Mouse (Mus musculus): Measurements from ENCODE around the gene Lcn4. TPM values are rescaled to one million over a fixed set of nuclear protein-coding genes. Genes with fewer than 3 reads are reported as not detected.
A peak's percentile ranks its signal among the peaks of the same experiment; 100 is the strongest.

Gene Lcn4
- polyA plus RNA-seq, 1 experiment from 2014 or later, result not detected

DNA sequence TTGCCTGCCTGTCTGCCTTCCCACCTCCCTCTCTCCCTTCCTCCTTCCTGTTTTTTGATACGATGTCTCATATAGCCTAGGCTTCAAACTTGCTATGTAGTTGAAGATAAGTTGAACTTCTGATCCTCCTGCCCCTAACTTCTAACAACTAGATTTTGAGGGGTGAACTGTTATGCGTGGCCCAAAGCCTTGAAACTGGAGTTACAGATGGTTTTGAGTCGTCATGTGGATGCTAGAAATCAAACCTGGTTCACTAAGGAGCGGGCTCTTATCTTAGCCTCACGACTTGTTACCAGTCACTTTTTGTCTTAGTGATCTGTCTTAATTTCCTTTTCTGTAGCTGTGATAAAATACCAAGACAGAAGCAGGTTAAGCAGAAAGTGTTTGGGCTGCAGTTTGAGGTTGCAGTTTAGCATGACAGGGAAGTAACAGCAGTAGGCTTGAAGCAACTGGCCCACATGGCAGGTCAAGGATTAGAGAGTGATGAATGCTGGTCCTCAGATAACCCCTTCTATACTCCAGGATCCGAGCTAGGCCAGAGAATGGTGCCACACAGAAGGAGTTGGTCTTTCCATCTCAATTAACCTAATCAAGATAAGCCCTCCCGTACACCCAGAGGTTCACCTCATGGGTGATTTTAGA lies 30.0 kb downstream of the Lcn4 start:
- Histone ChIP-seq H3K9me3 (replicated peaks; ENCODE audit: low read length) (no peaks in the 10 kb centered on the region), H3K4me3 (replicated peaks; ENCODE audit: low read depth, low read length) (no peak overlapping the region), H3K27me3 (ENCODE audit: insufficient read depth, low read length) (no peaks in the 10 kb centered on the region), H3K4me2 (ENCODE audit: low read length) (no peak overlapping the region), H3K9ac (ENCODE audit: low read depth, low read length) (no peak overlapping the region), H3K4me1 (replicated peaks; ENCODE audit: insufficient read depth, low read length) (peaks cover 8% of the 10 kb centered on the region; the same call in 1 of the 2 replicates), H3K36me3 (ENCODE audit: insufficient read depth, low read length) (peaks cover 14% of the 10 kb centered on the region; the same call in 1 of the 2 replicates), H3K27ac (peak overlapping the region; percentile 48; the same call in 1 of the 2 replicates)
- WGBS, result 77% methylated on average over 7 of the region's 7 CpGs
- DNase-seq (ENCODE audit: low spot score), result no peak
- ATAC-seq (replicated peaks; ENCODE audit: low FRiP score, low read depth), result no peak
- TF ChIP-seq CTCF (IDR thresholded peaks at IDR 0.05; ENCODE audit: low read depth), result no peak

DNA sequence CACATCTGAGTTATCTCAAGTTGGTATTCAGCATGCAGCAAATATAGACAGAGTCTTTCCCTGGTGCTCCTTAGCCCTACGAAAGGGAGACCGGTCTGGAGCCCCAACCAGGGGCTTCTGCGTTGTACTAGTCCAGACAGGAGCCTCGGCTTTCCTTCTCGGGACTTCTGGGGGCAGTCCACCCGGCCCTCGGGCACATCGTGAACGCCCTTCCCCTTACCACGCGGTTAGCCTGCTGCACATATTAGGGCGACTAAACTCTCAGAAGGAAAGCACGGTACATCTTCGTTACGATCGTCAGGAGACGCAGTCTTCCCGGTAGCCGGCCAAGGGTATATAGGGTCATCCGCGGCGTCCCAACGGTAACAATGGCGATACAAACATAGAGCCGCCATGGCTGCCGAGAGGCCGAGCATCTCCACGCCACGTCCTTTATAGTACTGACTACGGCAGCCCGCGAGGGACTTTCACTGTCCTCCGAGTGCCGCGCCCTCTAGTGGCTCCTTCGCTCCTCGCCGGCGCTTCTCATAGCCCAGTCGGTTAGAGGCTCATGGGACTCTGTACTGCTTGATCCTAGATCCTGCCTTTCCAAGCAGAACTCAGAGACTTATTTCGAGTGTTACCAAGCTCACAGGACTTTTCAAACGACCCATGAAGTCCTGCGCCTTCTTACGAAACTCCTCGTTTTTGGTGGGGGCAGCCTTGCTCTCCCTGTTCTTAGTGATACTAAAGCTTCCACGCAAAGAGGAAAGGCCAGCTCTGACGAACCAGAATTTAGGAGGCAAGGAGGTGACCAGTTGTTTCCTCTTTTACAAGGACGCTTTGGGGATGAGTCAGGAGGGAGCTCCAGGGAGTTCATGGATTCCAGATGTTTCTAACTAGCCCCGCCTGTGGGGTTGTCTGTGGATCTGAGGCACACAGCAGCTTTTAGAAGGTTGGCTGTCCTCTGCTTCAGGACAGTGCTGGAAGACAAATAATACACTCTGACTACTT lies 30.9 kb downstream of the Lcn4 start:
- Histone ChIP-seq H3K4me2 (ENCODE audit: low read length) (peak overlapping the region; percentile 62), H3K9me3 (replicated peaks; ENCODE audit: low read length) (no peaks in the 10 kb centered on the region), H3K4me1 (replicated peaks; ENCODE audit: insufficient read depth, low read length) (peaks cover 8% of the 10 kb centered on the region; the same call in 1 of the 2 replicates), H3K9ac (ENCODE audit: low read depth, low read length) (peak overlapping the region; percentile 95), H3K27me3 (ENCODE audit: insufficient read depth, low read length) (no peaks in the 10 kb centered on the region), H3K27ac (peak overlapping the region; percentile 78), H3K4me3 (replicated peaks; ENCODE audit: low read depth, low read length) (peak overlapping the region; percentile 67), H3K36me3 (ENCODE audit: insufficient read depth, low read length) (peaks cover 17% of the 10 kb centered on the region; the same call in 1 of the 2 replicates)
- ATAC-seq (replicated peaks; ENCODE audit: low FRiP score, low read depth) (peak; percentile 88), DNase-seq (ENCODE audit: low spot score) (peak; percentile 98)
- 3% methylated on average over 49 of the region's 49 CpGs for WGBS
- TF ChIP-seq CTCF (IDR thresholded peaks at IDR 0.05; ENCODE audit: low read depth), result peak; percentile 95

DNA sequence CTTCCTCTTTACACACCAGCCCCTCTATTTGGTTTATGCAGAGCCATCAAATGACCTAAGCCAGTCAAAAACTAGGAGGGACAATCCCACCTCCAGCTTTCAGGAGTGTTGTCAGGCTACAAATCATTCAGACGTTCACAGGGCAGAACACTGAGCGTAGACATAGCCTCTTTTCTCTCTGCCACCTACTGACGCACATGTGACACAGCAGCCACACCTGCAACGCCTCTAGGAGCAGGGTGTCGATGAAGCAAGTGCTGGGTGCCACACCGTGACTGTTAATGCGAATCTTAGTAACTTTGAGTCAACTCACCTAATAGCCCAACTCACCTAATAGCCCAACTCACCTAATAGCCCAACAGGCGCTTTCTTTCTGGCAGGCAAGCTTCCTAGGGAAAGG lies 32.0 kb downstream of the Lcn4 start:
- peaks cover 22% of the 10 kb centered on the region for H3K36me3 ChIP-seq (ENCODE audit: insufficient read depth, low read length)
- peaks cover 8% of the 10 kb centered on the region; the same call in 1 of the 2 replicates for H3K4me1 ChIP-seq (replicated peaks; ENCODE audit: insufficient read depth, low read length)
- WGBS, result 2% methylated on average over 8 of the region's 8 CpGs
- peak; percentile 82 for DNase-seq (ENCODE audit: low spot score)
- TF ChIP-seq CTCF (IDR thresholded peaks at IDR 0.05; ENCODE audit: low read depth), result peak; percentile 68
- H3K27ac ChIP-seq, result peak overlapping the region; percentile 78; the same call in 1 of the 2 replicates
- peak overlapping the region; percentile 67 for H3K4me3 ChIP-seq (replicated peaks; ENCODE audit: low read depth, low read length)
- peak overlapping the region; percentile 62 for H3K4me2 ChIP-seq (ENCODE audit: low read length)
- H3K9me3 ChIP-seq (replicated peaks; ENCODE audit: low read length), result no peaks in the 10 kb centered on the region
- ATAC-seq (replicated peaks; ENCODE audit: low FRiP score, low read depth), result peak; percentile 46
- H3K9ac ChIP-seq (ENCODE audit: low read depth, low read length), result peak overlapping the region; percentile 95
- no peaks in the 10 kb centered on the region for H3K27me3 ChIP-seq (ENCODE audit: insufficient read depth, low read length)

DNA sequence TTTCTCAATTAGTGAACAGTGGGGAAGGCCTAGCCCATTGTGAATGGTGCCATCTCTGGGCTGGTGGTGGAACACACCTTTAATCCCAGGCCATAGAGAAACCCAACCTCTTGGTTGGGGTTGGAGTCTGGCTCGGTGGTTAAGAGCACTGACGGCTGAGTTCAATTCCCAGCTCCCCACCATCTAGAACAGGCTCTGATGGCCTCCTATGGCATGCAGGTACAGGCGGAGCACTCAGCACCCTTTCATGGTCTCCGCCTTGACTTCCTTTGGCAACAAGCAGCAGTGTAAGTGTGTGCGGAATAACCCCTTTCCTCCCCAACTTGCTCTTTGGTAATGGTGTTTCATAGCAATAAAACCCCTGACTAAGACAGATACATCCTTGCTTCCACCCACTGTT lies 32.5 kb downstream of the Lcn4 start:
- peaks cover 22% of the 10 kb centered on the region for H3K36me3 ChIP-seq (ENCODE audit: insufficient read depth, low read length)
- ATAC-seq (replicated peaks; ENCODE audit: low FRiP score, low read depth) (no peak), DNase-seq (ENCODE audit: low spot score) (no peak)
- peak; percentile 10; the same call in 1 of the 2 replicates for TF ChIP-seq CTCF (IDR thresholded peaks at IDR 0.05; ENCODE audit: low read depth)
- 51% methylated on average over 5 of the region's 5 CpGs for WGBS
- H3K4me1 ChIP-seq (replicated peaks; ENCODE audit: insufficient read depth, low read length), result peaks cover 8% of the 10 kb centered on the region; the same call in 1 of the 2 replicates
- no peak overlapping the region for H3K27ac ChIP-seq
- no peaks in the 10 kb centered on the region for H3K27me3 ChIP-seq (ENCODE audit: insufficient read depth, low read length)
- H3K9me3 ChIP-seq (replicated peaks; ENCODE audit: low read length), result no peaks in the 10 kb centered on the region
- H3K4me2 ChIP-seq (ENCODE audit: low read length), result peak overlapping the region; percentile 62
- H3K9ac ChIP-seq (ENCODE audit: low read depth, low read length), result peak overlapping the region; percentile 95
- peak overlapping the region; percentile 67; the same call in 1 of the 2 replicates for H3K4me3 ChIP-seq (replicated peaks; ENCODE audit: low read depth, low read length)

DNA sequence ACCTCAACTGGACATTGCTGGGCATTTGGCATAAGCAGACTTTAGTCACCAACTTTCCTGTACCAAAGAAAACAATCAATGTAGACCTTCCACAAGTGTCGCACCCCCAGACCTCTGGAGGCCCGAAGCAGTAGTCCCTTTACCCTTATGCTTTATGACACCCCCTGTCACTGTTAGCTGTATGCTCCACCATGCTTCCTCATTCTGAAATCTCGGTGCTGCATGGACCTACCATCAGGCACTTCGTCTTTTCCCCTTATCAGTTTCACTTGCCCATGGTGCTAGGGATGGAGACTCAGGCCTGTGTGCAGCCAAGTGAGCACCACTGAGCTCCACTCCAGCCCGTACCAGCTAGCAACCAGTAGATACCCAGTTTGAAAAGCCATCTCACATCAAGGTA lies 33.0 kb downstream of the Lcn4 start:
- DNase-seq (ENCODE audit: low spot score), result no peak
- Histone ChIP-seq H3K36me3 (ENCODE audit: insufficient read depth, low read length) (peaks cover 22% of the 10 kb centered on the region), H3K4me3 (replicated peaks; ENCODE audit: low read depth, low read length) (no peak overlapping the region), H3K4me2 (ENCODE audit: low read length) (peak overlapping the region; percentile 62; the same call in 1 of the 2 replicates), H3K9ac (ENCODE audit: low read depth, low read length) (no peak overlapping the region), H3K4me1 (replicated peaks; ENCODE audit: insufficient read depth, low read length) (peaks cover 8% of the 10 kb centered on the region; the same call in 1 of the 2 replicates), H3K27ac (no peak overlapping the region), H3K9me3 (replicated peaks; ENCODE audit: low read length) (no peaks in the 10 kb centered on the region), H3K27me3 (ENCODE audit: insufficient read depth, low read length) (no peaks in the 10 kb centered on the region)
- no peak for TF ChIP-seq CTCF (IDR thresholded peaks at IDR 0.05; ENCODE audit: low read depth)
- ATAC-seq (replicated peaks; ENCODE audit: low FRiP score, low read depth), result no peak
- WGBS, result 74% methylated on average over 5 of the region's 5 CpGs

All from kidney, postnatal 0 days (tissue).